Mouse (Mus musculus) cortical plate, adult 2 months (tissue): ENCODE data around the gene Prr5.

ENCODE experiments used
- CTCF ChIP-seq: fragments of 200-500 bp; IDR thresholded peaks from 2 replicates; pipeline ENCODE4 v1.5.1; 2011; ENCODE audit warnings: mild to moderate bottlenecking, control low read depth, low read length; ENCODE audit not compliant: insufficient read depth; ENCODE audit errors: extremely low read depth
- POLR2A ChIP-seq: fragments of 200-500 bp; IDR thresholded peaks from 2 replicates; pipeline ENCODE4 v1.6.1; 2011; ENCODE audit warnings: mild to moderate bottlenecking, low read length, control low read depth; ENCODE audit not compliant: insufficient read depth; ENCODE audit errors: extremely low read depth

GRCm38 (mm10) chr15:84718785-84719184 is 49.4 kb downstream of the Prr5 start:
- TF ChIP-seq CTCF (no peak), POLR2A (no peak)
